Mouse (Mus musculus): ENCODE results near the gene Stard10.

GRCm38 (mm10) chr7:101381512-101381911 is 64.6 kb downstream of the Stard10 start:
- TF ChIP-seq POLR2A (IDR thresholded peaks at IDR 0.05; ENCODE audit: extremely low read depth, insufficient read depth, low read length) (no peak), CTCF (IDR thresholded peaks at IDR 0.05; ENCODE audit: extremely low read depth, insufficient read depth, low read length) (no peak)

All from cortical plate, adult 2 months (tissue).